Mouse (Mus musculus): ENCODE data around the gene Prickle2.

GRCm38 (mm10) chr6:92640896-92641295 lies 65.1 kb downstream of the Prickle2 start:
- no peak for TF ChIP-seq GATA1 (IDR thresholded peaks at IDR 0.05; ENCODE audit: borderline replicate concordance, low read length)
- no peak for TF ChIP-seq FLI1 (IDR thresholded peaks at IDR 0.05; ENCODE audit: low read length)
